Mouse (Mus musculus) testis, adult 2 months (tissue): Measurements from ENCODE around the gene Chmp4b.

Experiments used
- CTCF ChIP-seq: fragments of 200-500 bp; IDR thresholded peaks from 2 replicates; pipeline ENCODE4 v1.5.1; 2012; ENCODE audit warnings: low read depth, mild to moderate bottlenecking, inconsistent platforms, low read length, moderate library complexity; ENCODE audit not compliant: control insufficient read depth, insufficient read depth, insufficient replicate concordance
- POLR2A ChIP-seq: fragments of 200-500 bp; IDR thresholded peaks from 2 replicates; pipeline ENCODE4 v1.6.1; 2012; ENCODE audit warnings: low read depth, mild to moderate bottlenecking, inconsistent platforms, low read length, moderate library complexity; ENCODE audit not compliant: control insufficient read depth

DNA sequence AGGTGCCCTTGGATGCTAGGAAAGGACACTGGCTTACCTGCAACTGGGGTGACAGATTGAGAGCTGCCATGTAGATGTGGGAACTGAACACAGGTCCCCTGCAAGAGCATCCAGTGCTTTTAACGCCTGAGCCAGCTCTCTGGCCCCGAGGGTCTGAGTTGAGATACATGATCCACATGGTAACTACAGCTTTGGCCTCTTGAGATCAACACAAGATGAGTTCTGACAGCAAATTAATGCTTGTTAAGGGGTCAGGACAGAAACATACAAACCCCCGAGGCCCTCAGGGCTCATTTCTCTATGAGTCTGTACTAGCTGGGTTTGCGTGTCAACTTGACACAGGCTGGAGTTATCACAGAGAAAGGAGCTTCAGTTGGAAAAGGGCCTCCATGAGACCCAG is 92.4 kb downstream of the Chmp4b start:
- TF ChIP-seq CTCF, result no peak
- TF ChIP-seq POLR2A, result no peak
